Mouse (Mus musculus) brain, adult 10 weeks (tissue): ENCODE data around the gene Gemin4. TPM values are rescaled to one million over a fixed set of nuclear protein-coding genes. Genes with fewer than 3 reads are reported as not detected.

ENCODE experiments used
- polyA plus RNA-seq: library from polyadenylated mRNA; stranded (reverse); fragments of 350-450 nt; fragmentation: Illumina TruSeq; extraction: RNeasy Lipid Tissue Mini Kit (QIAGEN cat#74804); gene quantifications from one replicate; pipeline ENCODE4 v1.2.3, GENCODE M21; 2015; ENCODE audit warnings: low read depth, low replicate concordance

Gene Gemin4
- 7.7 TPM for polyA plus RNA-seq

DNA sequence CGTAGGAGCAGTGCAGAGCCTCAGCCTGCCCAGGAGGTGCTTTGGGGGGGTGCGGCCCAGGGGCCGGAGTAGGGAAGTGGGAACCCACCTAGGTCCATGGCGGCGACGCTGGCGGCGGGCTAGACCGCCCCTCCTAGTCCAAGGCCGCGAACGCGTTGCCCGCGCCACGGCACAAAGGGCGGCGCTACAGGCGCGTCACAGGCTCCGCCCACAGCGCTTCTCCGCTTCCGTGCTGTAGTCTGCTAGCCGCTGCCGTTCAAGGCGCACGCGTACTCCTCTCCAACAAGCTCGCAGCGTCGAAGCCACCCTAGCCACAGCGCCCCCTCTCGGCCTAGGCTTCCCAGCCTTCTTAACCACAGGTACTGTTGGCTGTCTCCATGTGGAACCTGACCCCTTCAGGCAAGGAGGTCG is at the start of gene Gemin4, which contains the start of gene Dbil5:
TSS of gene Gemin4 (minus strand) at position 275 of the 411 bp plus-strand sequence.
TSS of gene Dbil5 (plus strand) at position 219 of the 411 bp plus-strand sequence.

GRCm38 (mm10) chr11:76242901-76243810 is 25.7 kb upstream of the Gemin4 start, which contains the start of the genes Mrm3 and Glod4:
Mrm3 (plus strand) TSS chr11:76243715.
Glod4 (minus strand) TSS chr11:76243725.

DNA sequence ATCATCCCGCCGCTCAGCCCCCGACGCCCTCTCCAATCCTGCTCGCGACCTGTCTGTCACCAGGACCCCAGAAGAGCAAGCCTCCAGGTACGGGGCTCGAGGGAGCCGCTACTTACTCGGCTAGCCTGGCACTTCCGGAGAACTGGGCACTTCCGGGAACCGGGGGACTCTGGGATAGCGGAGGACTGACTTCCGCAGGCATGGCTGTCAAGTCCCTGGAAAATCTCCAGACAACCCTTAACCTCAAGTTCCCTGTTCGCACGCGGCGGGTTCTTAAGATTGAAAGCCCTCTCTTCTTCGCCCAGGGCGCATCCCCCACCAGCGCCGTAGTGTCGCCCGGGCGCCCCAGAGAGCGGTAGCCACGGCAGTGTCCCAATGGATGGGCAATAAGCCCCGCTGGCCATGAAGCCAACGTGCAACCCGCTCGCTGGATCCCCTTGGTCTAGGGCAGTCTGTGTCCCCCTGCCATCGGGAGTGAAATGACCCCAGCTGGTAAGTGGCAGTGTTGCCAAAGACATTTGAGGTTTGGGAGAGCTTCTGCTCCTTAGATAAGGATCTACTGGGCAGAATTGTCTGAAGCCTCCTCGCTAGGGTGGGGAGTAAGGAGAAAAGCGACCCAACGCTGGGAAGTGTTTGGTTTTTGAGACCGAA is 37.8 kb downstream of the Gemin4 start, which contains the start of the genes Vps53 and Fam57a:
TSS of gene Vps53 (minus strand) at position 153 of the 651 bp plus-strand sequence.
TSS of gene Fam57a (plus strand) at position 177 of the 651 bp plus-strand sequence.

Other genes starting within 250 kb of the Gemin4 start
- gene 1700016K19Rik, start 217.8 kb downstream of the Gemin4 start, polyA plus RNA-seq: 6.2 TPM
- gene Rflnb, start 189.9 kb downstream of the Gemin4 start, polyA plus RNA-seq: 10.1 TPM
- 61.1 TPM for gene Vps53, start 38.0 kb downstream of the Gemin4 start, polyA plus RNA-seq
- gene Fam57a, start 38.0 kb downstream of the Gemin4 start, polyA plus RNA-seq: 22.8 TPM
- gene Dbil5, start 56 bp downstream of the Gemin4 start, polyA plus RNA-seq: 1.0 TPM
- gene Mrm3, start 26.1 kb upstream of the Gemin4 start, polyA plus RNA-seq: 16.2 TPM
- gene Glod4, start 26.1 kb upstream of the Gemin4 start, polyA plus RNA-seq: 103 TPM
- gene Nxn, start 181.5 kb upstream of the Gemin4 start, polyA plus RNA-seq: 9.4 TPM
- 49.8 TPM for gene Timm22, start 189.3 kb upstream of the Gemin4 start, polyA plus RNA-seq